Mouse (Mus musculus): ENCODE measurements around the gene Cyb5r2. TPM values are rescaled to one million over a fixed set of nuclear protein-coding genes. Genes with fewer than 3 reads are reported as not detected.

Cyb5r2 gene
- polyA plus RNA-seq (2016; fragmentation: Nextera tagmentation; extraction: Ambion mirVana), result 1.2 and 1.3 TPM in 2 replicates

DNA sequence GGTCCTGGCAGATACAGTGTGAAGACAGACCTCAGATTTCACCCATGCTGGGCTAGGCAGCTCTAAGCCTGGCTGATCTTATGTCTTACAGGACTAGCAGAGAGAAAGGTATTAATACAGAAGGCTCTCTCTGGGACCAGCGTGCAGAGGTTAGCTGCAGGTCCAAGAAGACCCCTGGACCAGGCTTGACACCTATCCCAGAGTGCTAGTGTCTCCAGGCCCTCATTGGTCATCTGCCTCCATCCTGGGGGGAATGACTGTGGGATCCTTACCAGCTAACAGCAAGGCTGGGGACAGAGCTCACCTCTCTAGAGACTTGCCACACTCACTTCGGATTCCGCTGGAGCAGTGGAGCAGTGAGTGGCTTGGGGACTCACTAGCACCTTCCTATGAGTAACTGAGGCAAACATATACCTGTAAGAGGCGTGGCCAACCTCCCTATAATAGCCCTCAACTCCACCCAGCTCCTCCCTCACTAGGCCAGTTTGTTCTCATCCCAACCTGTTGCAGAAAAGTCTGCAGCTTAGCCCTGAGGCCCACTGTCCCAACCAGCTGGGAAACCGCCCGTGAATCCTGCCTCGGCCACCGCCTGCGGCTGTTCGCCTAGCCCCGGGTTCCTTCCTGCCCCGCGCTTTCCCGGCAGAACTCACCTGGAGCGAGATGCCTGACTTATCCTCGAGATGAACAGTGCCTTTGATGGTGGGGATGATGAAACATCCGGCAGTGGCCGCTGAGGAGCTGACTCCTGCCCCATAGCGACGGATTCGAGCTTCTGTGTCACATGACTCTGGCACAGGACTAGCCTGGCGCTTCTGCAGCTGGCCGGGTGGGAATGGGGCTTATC lies at the start of gene Cyb5r2:
Gene Cyb5r2 (minus strand): TSS at position 725 of the 844 bp plus-strand sequence.
- peaks cover 25% of the 10 kb centered on the region for H3K4me1 ChIP-seq
- H3K27ac ChIP-seq, result no peak within 1 kb of the TSS
- H3K9me3 ChIP-seq, result no peaks in the 10 kb centered on the region
- H3K36me3 ChIP-seq, result no peaks in the 10 kb centered on the region
- H3K4me3 ChIP-seq, result peak within 1 kb of the TSS; percentile 51
- H3K27me3 ChIP-seq (ENCODE audit: insufficient read depth, poor library complexity, severe bottlenecking), result peaks cover 10% of the 10 kb centered on the region; the same call in 1 of the 2 replicates
- no peak for DNase-seq (ENCODE audit: low spot score)
- WGBS, result 9% methylated on average over 23 of the region's 23 CpGs

DNA sequence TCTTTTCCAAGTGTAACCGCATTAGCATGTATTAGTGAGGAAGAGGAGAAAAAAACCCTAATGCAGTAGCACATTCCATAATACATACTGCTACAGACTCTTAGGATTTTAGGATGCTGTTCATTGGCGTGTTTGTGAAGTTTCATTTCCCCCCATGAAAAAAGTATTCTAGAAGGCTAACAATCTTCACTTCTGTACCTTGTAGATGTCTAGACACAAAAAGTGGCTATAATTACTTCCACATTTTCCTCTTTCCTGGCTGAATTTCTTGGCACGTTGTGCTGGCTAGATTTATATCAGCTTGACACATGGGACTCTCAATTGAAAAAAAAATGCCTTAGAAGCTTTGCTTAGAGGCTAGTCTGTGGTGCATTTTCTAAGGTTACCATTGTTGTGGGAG lies 44.3 kb upstream of the Cyb5r2 start:
- H3K9me3 ChIP-seq, result no peaks in the 10 kb centered on the region
- 79% methylated on average over 3 of the region's 3 CpGs for WGBS
- H3K36me3 ChIP-seq, result no peaks in the 10 kb centered on the region
- H3K27ac ChIP-seq, result no peak overlapping the region
- no peaks in the 10 kb centered on the region for H3K27me3 ChIP-seq (ENCODE audit: insufficient read depth, poor library complexity, severe bottlenecking)
- no peaks in the 10 kb centered on the region for H3K4me1 ChIP-seq
- H3K4me3 ChIP-seq, result no peak overlapping the region
- no peak for DNase-seq (ENCODE audit: low spot score)

DNA sequence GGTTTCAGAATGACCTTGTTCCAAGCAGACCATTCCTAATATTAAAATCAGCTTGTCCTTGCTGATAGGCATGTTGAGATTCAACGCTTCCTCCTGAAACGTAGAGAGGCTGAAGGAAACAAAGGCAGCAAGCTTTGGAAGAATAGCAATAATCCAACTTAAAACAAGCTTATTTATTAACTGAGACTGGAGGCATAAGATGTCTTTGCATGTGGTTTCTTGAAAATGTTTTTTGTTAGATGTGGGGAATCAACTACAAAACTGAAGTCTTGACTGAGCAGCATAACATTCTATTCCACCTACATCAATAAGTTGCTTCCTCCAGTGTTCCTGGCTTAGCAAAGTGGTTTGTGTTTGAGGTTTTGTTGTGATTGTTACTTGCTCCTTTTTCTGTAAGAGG lies 43.3 kb upstream of the Cyb5r2 start, which contains the start of gene Ovch2:
Gene Ovch2 (minus strand): TSS at position 101 of the 400 bp plus-strand sequence.
- DNase-seq (ENCODE audit: low spot score), result no peak
- Histone ChIP-seq H3K36me3 (no peaks in the 10 kb centered on the region), H3K27ac (no peak within 1 kb of the TSS), H3K4me1 (no peaks in the 10 kb centered on the region), H3K4me3 (no peak within 1 kb of the TSS), H3K9me3 (no peaks in the 10 kb centered on the region), H3K27me3 (ENCODE audit: insufficient read depth, poor library complexity, severe bottlenecking) (no peaks in the 10 kb centered on the region)
- WGBS, result 87% methylated on average over 2 of the region's 2 CpGs

DNA sequence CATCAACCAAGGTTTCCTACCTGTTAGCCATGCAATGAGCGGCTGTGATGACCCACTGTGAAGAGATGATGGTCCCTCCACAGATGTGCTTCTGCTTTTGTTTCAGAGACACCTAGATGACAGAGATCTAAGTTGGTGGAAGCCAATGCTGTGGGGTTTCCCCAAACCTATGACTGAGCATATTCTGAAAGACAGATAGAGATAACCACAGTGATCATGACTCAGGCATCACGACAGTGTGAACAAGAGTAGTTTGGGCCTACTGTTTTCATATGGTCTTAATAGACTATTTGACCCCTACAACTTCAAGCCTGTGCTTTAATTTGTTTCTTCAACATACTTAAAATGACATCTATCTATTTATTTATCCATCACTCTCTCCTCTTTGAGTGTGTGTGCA lies 38.7 kb upstream of the Cyb5r2 start:
- no peak for DNase-seq (ENCODE audit: low spot score)
- Histone ChIP-seq H3K27me3 (ENCODE audit: insufficient read depth, poor library complexity, severe bottlenecking) (no peaks in the 10 kb centered on the region), H3K36me3 (no peaks in the 10 kb centered on the region), H3K4me1 (no peaks in the 10 kb centered on the region), H3K9me3 (no peaks in the 10 kb centered on the region), H3K27ac (no peak overlapping the region), H3K4me3 (no peak overlapping the region)
- 81% methylated on average over 2 of the region's 2 CpGs for WGBS

DNA sequence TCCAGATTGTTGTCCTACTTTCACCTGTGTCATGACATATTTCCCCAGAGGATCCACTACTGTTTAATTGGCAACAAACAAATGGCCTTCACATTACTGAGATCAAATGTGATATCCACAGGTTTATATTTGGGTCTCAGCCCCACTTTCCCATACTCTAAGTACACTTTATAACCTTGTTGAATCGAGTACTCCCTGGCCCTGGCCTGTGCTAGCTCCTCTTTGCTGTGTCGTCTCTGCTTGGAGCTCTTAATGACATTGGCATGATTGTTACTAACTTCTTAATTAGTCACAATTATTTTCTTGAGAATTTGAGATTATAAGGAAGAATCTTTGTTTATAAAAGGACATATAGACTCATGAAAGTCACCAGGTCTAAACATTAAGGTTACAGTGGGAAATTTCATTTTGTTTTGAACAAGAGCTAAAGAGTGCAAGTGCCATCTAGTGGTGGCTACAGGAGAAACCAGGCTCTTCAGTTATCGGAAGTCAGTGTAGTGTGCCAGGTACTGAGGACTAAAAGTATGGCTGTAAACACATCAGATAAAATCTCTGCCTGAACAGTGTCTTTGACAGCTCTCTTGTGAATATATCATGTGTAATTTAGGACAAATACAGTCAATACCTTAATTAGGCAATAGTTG lies 30.3 kb upstream of the Cyb5r2 start:
- H3K27ac ChIP-seq, result no peak overlapping the region
- no peak overlapping the region for H3K4me3 ChIP-seq
- no peaks in the 10 kb centered on the region for H3K4me1 ChIP-seq
- H3K27me3 ChIP-seq (ENCODE audit: insufficient read depth, poor library complexity, severe bottlenecking), result no peaks in the 10 kb centered on the region
- H3K36me3 ChIP-seq, result no peaks in the 10 kb centered on the region
- 54% methylated on average over 3 of the region's 3 CpGs for WGBS
- no peaks in the 10 kb centered on the region for H3K9me3 ChIP-seq
- DNase-seq (ENCODE audit: low spot score), result no peak

DNA sequence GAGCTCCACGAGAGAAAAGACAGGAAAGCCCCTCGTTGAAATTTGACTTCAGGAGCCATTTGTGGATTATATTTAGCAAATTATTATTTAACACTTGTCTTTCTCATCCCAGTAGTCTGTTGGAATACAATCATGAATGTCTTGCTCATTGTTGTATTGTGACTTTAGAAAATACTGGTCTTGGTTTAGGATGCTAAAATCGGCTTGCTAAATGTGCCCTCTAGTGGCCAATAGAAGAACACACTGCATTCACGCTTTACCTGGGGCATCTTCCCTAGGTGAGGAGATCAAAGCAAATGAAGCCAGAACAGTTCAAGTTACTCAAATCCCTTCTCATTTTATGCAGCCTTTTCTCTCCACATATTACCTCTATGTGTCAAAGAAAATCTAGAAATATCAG lies 21.8 kb upstream of the Cyb5r2 start:
- DNase-seq (ENCODE audit: low spot score), result no peak
- Histone ChIP-seq H3K4me3 (no peak overlapping the region), H3K27ac (no peak overlapping the region), H3K4me1 (no peaks in the 10 kb centered on the region), H3K27me3 (ENCODE audit: insufficient read depth, poor library complexity, severe bottlenecking) (no peaks in the 10 kb centered on the region), H3K36me3 (no peaks in the 10 kb centered on the region), H3K9me3 (no peaks in the 10 kb centered on the region)
- WGBS, result 41% methylated on average over 4 of the region's 4 CpGs

DNA sequence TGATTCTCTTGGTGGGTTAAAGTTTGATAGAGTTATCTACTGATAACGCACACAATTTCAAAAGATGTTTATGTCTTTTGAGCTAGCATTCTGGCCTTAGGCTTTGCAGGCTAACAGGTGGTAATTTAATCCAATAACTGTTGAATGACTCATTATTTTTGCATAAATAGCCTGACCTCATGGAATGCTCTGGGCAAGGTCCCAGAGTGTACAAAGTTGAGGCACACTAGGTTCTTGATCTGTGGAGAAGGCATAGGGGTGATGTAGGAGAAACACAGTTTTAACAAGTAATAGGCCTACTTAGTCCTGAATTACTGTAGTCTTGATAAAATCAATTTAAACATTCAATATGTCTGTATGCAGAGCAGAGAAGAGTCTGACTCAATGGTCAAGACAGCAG lies 20.4 kb upstream of the Cyb5r2 start:
- no peaks in the 10 kb centered on the region for H3K9me3 ChIP-seq
- H3K27ac ChIP-seq, result no peak overlapping the region
- H3K4me3 ChIP-seq, result no peak overlapping the region
- no peaks in the 10 kb centered on the region for H3K4me1 ChIP-seq
- H3K36me3 ChIP-seq, result no peaks in the 10 kb centered on the region
- 73% methylated on average over 1 of the region's 1 CpGs for WGBS
- no peaks in the 10 kb centered on the region for H3K27me3 ChIP-seq (ENCODE audit: insufficient read depth, poor library complexity, severe bottlenecking)
- no peak for DNase-seq (ENCODE audit: low spot score)

DNA sequence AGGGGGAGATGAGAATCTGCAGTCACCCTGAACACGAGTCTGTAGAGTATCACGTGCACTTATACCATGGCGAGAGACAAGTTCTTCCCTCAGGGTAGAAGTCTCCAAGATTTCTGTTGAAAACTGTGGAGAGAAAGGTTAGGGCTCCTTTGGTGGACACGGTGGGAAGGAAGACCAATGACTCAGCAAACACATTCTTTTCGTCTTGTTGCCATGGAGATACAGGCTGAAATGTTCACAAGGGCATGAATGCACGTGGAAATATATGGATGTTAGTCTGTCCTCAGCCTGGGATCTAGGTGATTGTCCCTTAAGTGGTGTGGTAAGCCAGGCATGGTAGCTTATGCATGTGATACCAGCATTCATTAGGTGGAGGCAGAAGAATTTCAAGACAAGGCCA lies 13.0 kb upstream of the Cyb5r2 start:
- no peaks in the 10 kb centered on the region for H3K4me1 ChIP-seq
- DNase-seq (ENCODE audit: low spot score), result no peak
- no peak overlapping the region for H3K27ac ChIP-seq
- no peak overlapping the region for H3K4me3 ChIP-seq
- no peaks in the 10 kb centered on the region for H3K27me3 ChIP-seq (ENCODE audit: insufficient read depth, poor library complexity, severe bottlenecking)
- no peaks in the 10 kb centered on the region for H3K9me3 ChIP-seq
- WGBS, result 65% methylated on average over 6 of the region's 6 CpGs
- H3K36me3 ChIP-seq, result no peaks in the 10 kb centered on the region

DNA sequence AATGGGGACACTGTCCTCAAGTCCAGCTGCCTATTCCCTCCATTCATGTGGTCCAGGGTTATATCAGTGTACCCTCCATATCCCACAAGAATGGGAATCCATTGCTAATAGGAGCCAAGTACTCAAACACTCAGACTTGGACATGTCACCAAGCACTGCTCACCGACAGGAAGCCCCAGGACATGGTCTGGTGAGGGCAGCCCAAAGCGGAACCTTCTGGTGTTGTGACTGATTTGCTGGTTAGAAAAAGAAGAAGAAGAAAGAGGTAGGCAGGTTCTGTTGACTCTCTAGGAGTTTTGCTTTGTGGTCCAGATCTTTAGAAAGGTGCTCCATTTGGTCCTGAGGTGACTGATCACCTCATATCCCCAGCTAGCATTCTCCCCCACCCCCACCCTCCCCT lies 1.1 kb downstream of the Cyb5r2 start:
- Histone ChIP-seq H3K4me3 (no peak overlapping the region), H3K9me3 (no peaks in the 10 kb centered on the region), H3K27me3 (ENCODE audit: insufficient read depth, poor library complexity, severe bottlenecking) (peaks cover 10% of the 10 kb centered on the region; the same call in 1 of the 2 replicates), H3K4me1 (peaks cover 25% of the 10 kb centered on the region), H3K27ac (no peak overlapping the region), H3K36me3 (no peaks in the 10 kb centered on the region)
- WGBS, result 86% methylated on average over 2 of the region's 2 CpGs
- no peak for DNase-seq (ENCODE audit: low spot score)

DNA sequence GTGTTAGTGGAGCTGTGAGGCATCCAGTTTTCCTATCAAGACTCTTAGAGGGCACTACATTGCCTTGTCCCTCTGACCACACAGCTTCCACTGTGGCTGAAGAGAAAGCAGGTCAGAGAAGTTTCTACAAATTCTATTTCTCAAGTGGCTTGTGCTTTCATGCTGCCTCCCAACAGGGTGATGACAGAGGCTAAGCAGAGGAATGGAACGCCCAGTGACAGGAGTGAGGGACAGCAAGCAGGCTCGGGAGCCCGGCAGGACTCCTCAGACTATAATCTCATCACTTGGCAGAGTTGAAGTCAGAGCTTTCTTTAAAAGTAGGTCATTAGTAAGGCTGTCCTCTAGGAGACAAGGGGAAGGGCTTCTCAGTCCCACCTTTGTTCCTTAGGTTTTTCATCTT lies 1.9 kb downstream of the Cyb5r2 start:
- peak; percentile 84 for DNase-seq (ENCODE audit: low spot score)
- Histone ChIP-seq H3K4me1 (peaks cover 25% of the 10 kb centered on the region), H3K27ac (no peak overlapping the region), H3K4me3 (no peak overlapping the region), H3K36me3 (no peaks in the 10 kb centered on the region), H3K9me3 (no peaks in the 10 kb centered on the region), H3K27me3 (ENCODE audit: insufficient read depth, poor library complexity, severe bottlenecking) (peaks cover 10% of the 10 kb centered on the region; the same call in 1 of the 2 replicates)
- WGBS, result 16% methylated on average over 3 of the region's 3 CpGs

DNA sequence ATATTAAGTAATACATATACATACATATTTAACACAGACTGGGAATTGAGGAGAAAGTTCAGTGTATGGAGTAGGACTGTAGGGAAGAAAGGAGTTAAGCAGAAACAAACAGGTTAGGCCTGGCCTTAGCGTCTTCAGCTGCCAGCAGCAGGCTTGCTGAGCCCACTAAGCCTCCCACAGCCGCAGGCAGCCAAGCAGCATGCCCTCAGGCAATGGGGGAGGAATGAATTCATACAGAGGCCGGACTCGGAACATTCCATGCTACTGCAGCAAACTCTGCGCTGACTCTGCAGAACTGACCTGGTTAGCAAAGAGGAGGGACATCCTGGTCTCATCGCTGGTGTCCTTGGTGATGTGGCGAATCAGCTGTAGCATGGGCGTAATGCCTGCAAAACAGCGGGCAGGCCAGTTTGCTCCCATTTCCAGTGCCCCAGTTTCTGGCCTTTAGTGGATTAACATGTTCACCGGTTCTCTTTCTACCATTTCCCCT lies 5.8 kb downstream of the Cyb5r2 start:
- peaks cover 12% of the 10 kb centered on the region; the same call in 1 of the 2 replicates for H3K27me3 ChIP-seq (ENCODE audit: insufficient read depth, poor library complexity, severe bottlenecking)

DNA sequence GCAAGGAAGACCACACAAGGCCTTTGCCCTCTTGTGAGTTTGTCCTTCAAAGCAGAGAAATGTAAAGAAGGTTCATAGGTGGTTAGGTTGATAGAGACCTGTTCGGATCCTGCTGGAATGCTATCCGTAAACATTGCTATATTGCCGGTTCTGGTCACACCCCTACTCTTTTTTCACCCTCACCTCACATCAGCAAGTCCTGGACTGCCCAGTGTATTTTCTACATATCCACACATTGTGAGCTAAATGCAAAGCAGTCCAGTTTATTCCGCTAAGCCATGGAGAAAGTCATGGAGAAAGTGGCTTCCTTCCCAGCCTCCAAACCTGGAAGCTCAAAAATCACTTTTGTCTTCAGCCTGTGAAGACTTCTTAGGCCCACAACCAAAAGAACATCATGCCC lies 8.1 kb downstream of the Cyb5r2 start:
- peaks cover 8% of the 10 kb centered on the region; the same call in 1 of the 2 replicates for H3K36me3 ChIP-seq
- H3K27ac ChIP-seq, result no peak overlapping the region
- DNase-seq (ENCODE audit: low spot score), result peak; percentile 51
- no peak overlapping the region for H3K4me3 ChIP-seq
- H3K27me3 ChIP-seq (ENCODE audit: insufficient read depth, poor library complexity, severe bottlenecking), result 0 out of 2 replicates have a peak, but pooled peaks cover 10% of the 10 kb centered on the region
- H3K9me3 ChIP-seq, result no peaks in the 10 kb centered on the region
- no peaks in the 10 kb centered on the region for H3K4me1 ChIP-seq
- 87% methylated on average over 4 of the region's 4 CpGs for WGBS

More for the DNA sequence above, 5.8 kb downstream of the Cyb5r2 start:
- H3K36me3 ChIP-seq, result no peaks in the 10 kb centered on the region
- 74% methylated on average over 10 of the region's 10 CpGs for WGBS
- DNase-seq (ENCODE audit: low spot score), result no peak
- peaks cover 14% of the 10 kb centered on the region; the same call in 1 of the 2 replicates for H3K4me1 ChIP-seq
- no peak overlapping the region for H3K27ac ChIP-seq
- H3K4me3 ChIP-seq, result no peak overlapping the region
- no peaks in the 10 kb centered on the region for H3K9me3 ChIP-seq

DNA sequence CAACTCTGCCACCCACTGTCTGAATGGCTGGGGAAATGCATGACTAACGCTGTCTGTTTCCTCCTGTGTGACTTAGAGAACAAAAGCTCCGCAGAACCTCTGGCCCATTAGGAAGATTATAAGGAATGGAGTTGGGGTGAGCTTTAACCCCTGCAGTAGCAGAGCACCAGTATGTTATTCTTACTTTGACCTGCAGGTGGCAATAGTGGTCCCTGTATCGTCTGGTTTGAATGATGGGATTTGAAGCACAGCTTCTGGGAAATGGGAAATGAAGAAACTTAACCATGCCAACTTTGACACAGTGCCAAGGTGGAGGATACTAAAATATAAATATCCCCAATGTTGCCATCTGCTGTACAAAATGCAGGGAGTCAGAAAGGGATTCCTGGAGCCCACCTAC lies 8.6 kb downstream of the Cyb5r2 start:
- Histone ChIP-seq H3K27me3 (ENCODE audit: insufficient read depth, poor library complexity, severe bottlenecking) (0 out of 2 replicates have a peak, but pooled peaks cover 10% of the 10 kb centered on the region), H3K9me3 (no peaks in the 10 kb centered on the region), H3K4me3 (no peak overlapping the region), H3K27ac (no peak overlapping the region), H3K4me1 (no peaks in the 10 kb centered on the region), H3K36me3 (peaks cover 8% of the 10 kb centered on the region; the same call in 1 of the 2 replicates)
- 7% methylated on average over 3 of the region's 3 CpGs for WGBS
- peak; percentile 75 for DNase-seq (ENCODE audit: low spot score)
